Mouse (Mus musculus) spleen, postnatal 14 days (tissue): Measurements from ENCODE around the gene Ptgir.
"Not testable (repeated sequence)": the region's sequence is repeated elsewhere in the genome, so short reads cannot be mapped to it uniquely, and the experiment has no call there.

Experiments
- DNase-seq, 2 experiments: peaks; one replicate each; pipeline ENCODE4 v3.0.0; 2021 to 2022; ENCODE audit warnings: low spot score in 2 of 2

Gene Ptgir

DNA sequence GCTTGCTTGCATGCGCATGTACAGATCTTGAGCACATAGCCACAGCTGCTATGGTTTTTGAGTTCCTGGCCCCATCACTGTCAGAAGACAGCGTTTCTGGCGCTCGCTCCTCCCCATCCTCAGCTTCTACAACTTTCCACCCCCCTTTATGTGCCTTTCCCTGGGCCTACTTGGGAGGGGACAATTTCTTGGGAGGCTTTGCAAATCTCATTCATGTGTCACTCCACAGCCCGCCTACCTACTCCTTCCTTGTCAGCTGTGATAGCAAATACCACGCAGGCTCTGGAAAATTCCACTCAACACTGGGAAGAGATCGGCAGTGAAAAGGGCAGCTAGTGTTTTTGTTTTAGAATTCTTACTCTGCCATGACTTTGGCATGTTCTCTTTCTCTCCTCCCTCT, 34.0 kb downstream of the Ptgir start:
- DNase-seq = no peak

DNA sequence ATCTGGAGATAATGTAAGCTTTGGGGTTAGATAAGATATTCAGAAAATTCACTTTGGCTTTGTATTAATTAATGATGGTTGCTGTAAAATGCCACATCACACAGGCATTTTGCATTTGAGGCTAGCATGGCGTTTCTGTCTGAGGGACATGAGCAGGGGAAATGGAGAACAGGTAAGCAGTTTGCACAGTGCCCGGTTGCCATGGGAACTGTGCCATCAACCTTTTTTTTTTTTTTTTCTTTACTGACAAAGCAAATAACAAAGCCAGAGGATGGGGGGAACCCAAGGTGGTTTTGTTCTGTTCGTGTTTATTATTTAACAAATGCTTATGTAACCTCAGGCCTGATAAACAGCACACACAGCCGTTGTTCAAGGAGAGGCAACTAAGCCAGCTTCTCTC, 36.6 kb downstream of the Ptgir start:
- DNase-seq = no peak

DNA sequence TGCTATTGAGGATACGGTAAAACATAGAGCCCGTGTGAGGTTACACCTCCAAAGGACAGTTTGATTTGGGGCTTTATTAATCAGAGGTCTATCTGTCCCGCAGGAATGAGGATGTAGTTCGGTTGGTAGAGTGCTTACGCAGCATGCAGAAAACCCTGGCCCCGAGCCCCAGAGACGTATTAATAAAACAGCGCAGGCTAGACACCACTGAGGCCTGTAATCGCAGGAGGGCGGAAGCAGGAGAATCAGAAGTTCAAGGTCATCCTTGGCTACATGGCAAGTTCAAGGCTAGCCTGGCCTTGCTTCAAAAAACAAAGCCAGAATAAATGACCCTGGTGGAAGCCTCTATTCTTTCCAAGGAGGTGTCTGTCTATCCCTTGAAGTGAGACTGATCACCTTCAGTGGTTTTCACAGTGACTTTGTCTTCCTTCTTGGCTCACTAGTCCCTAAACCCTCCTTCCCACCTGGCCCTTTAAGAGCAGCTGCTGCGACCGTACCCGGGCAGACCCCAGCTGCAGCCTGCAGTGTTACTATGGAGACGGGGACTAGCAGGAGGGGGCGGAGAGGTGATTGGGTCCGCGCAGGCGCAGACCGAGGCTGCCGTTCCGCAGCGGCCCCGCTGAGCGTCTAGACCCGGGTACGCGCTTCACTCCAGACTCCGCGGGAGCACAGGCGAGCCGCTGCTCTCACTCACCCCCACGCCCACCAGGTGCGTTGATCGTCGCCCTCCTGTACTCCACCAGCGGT, 37.9 kb downstream of the Ptgir start, which contains the start of gene Pnmal2:
TSS of gene Pnmal2 (plus strand) at position 622 of the 747 bp plus-strand sequence.
- DNase-seq = peak; percentile 39 to 48

DNA sequence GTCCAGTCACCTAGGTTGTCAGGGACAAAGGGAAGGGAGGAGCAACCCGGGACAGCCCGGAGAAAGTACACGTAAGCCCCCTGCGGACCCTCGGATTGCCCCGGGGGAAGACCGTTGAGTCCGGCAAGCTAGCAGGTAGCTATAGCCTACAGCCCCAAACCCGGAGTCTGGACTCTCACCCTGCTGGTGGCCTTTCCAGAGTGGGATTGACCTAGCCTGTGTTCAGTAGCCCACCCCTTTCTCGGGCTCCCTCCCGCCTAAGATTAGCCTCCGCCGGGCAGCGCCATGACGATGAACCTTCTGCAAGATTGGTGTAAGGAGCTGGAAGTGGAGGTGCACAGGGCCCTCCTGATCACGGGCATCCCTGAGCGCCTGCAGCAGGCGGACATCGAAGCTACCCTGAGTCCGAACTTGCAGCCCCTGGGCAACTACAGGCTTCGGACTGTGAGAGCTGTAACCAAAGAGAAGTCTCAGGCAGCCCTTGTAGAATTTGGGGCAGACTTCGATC, 38.6 kb downstream of the Ptgir start:
- no peak for DNase-seq

DNA sequence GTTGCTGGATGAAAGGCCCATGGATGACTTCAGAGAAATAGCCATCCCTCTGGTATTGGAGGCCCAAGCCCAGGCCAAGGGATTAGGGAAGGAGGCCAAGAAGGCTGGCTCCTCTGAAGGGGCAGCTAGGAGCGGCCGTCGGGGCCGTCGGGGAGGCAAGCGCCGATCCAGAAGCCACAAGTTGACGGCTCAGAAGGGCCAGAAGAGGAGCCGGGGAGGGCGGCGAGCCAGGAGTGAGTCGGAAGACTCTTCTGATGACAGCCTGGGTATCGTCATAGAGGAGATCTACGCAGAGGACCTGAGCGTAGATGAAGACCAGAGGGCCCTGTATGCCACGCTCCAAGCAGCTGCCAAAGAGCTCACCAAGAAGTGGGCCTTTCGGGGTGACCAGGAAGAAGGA, 39.1 kb downstream of the Ptgir start:
- DNase-seq = no peak

DNA sequence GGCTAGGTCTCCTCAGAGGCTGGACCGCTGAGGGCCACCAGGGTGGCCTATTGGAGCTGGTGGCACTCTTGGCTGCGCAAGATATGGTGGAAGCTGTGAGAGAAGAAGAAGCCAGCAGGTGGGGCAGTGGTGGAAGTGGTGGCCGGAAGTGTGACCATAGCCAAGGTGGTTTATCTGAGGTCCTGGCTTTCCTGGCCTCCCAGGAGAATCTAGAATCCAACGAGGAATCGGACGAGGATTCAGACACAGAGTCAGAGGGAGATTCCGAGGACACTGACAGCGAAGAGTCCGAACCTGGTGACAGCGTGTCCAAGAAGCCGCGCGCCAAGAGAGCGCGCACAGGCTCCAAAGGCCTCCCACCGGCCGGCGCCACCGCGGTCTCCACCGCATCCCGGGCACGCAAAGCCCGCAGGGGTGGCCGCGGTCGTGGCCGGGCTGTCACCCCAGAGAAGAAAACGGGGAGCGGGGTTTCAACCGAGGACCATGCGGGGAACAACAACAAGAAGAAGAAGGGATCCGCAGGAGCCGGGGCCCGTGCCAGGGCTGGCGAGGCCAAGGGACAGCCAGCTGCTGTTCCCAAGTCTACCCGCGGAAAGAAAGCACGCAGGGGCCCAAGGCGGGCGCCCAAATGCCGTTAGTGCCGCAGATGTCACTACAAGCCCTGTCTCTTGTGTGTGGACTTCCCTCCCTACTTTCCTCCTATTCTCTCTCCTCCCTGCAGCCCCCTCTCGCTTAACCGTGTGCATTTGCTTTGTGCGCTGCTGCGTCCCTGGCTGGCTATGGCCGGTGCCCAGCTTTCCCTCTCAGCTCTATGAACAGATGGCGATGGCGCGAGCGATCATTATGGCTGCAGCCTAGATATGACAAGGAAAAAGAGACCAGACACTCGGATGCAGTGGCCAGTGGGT, 40.4 kb downstream of the Ptgir start:
- no peak for DNase-seq

DNA sequence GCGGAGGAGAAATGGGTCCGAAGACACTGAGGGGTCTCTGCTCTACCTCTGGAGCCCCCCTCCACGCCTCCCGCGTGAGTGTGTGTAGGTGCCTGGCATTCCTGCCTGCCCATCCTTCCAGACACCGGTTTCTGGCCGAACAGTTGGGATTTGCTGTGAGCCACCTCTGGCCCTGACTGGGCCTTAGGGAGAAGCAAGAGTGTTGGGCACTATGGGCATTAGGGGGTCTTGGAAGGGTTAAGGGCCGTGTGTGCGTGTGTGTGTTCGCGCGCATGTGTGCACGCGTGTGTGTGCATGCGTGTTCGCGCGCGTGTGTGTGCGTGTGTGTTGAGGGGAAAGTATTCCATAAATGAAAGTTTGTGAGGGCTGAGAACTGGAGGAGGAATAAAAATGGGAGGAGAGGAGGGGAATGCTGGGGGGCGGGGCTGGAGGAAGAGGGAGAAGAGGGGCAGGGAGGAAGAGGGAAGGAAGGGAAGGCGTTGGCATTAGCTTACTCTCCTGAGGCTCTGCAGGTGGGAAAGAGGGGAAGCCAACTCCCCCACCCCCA, 41.1 kb downstream of the Ptgir start:
- no peak for DNase-seq

DNA sequence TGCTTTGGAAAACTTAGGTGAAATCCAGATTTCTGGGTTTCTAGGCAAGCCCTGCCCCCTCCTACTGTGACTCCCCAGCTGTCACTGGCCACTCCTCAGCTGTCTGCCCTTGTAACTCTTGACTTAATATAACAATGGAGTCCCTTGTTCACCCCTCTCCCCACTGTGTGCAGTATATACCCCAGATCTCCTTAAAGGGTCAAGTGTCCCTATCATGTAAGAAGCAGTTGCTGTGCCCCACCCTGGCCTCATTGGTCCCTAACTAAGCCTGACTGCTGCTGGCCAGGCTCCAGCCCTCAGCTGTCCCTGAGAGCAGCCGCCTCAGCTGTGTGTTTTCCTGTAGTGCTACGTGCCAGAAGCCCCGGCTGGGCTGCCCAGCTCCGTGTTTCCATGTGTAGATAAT, 41.7 kb downstream of the Ptgir start:
- DNase-seq = no peak

DNA sequence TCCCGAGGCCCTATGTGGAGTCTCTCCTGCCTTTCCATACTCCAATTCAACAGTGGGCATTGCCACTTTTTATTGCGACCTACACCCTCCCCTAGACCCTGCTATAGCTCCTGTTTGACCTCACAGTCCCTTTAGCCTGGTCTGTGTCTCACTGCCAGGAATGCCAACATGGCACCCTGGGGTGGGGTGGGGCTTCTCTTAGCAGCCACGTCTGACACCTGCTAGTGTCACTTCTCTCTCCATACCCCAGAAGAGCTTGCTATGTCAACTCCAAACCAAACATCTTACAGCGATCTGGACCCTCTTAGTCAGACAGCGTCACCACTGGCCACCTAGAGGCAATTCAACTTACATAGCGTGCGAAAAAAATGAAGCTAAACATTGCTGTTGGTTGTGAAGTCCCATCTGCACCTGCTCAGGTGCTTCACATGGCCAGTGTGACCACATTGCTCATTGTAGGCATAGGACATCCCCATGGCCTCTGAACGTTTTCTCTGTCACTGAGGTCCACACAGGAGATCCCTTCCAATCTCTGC, 42.7 kb downstream of the Ptgir start:
- no peak for DNase-seq

DNA sequence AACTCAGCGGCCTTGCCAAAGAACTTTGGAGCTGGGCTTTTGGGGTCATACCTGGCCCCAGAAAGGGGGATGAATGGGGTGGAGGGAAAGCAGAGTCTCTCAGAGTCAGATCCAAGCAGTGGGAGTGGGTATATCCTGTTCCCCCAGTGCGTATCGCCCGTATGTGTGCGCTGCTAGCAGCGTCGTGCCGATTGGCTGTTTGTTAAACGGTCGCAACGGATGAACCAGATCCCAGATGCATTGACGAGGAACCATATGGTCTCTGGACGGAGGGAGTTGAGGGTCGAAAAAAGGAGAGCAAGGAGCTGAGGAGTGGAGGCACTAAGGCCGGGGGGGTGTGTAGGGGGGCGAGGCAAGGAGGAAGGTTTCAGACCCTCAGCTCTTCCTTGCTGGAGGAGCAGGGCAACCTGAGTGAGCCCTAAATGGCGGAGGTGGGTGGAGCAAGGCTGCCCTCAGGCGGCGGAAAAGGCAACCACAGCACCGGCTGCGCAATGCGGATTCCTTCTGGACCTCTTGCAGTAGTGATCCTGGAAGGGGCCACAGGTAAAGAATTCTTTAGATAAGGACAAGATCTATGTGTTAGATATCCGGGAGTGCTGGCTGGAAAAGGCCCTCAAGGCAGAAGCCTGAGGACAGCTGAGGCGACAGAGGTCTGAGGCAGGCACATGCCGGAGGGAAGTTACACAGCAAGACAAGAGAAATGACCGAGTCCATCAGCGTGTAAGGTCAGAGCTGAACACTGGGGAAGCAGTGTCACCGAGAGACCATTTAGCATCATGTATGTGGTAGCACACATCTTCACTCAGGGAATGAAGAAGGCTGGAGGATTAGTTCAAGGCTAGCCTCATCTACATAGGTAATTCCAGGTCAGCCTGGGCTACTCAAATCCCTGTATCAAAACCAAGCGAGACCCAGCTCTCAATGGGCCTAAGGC, 43.9 kb downstream of the Ptgir start:
- peak; percentile 35 to 57 for DNase-seq

DNA sequence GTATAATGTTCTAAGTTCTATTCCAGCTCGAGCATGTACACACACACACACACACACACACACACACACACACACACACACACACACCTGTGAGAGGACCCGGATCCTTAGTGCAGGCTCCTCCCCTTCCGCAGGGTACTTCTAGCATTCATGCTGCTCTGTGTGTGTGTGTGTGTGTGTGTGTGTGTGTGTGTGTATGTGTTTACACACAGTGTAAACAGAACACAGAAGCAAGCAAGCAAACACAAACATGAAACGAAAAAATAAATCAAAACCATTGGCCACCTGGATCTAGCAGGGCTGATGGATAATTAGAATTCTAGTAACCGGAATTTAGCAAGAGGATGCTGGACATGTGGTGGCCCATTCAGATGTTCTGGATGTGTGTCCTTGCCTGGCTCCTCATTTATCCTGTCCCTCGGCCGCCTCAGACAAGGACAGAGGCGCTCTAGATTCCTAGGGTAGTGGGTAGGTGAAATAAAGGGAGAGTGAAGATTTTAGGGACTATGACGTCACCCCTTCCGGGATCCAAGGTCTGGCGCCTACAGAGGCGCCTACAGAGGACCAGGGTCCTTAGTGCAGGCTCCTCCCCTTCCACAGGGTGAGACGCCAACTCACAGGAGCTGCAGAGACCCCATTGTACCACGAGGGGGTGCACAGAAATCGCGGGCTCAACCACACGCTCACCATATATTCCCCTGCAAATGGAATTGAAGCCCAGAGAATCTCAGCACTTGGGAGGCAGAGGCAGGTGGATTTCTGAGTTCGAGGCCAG, 44.8 kb downstream of the Ptgir start:
- peak; percentile 50 to 61 for DNase-seq

DNA sequence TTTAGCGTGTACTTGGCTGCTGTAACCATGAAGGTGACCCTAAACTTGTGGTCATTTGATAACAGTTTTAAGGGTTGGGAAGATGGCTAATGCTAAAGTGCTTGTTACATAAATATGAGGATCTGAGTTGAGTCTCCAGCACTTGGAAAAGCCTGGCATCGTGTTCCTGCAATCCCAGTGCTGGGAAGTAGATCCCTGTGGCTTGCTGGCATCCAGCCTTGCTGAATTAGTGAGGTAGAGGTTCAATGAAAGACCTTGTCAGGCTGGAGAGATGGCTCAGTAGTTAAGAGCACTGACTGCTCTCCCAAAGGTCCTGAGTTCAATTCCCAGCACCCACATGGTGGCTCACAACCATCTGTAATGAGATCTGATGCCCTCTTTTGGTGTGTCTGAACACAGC, 47.5 kb downstream of the Ptgir start:
- not testable (repeated sequence) for DNase-seq

DNA sequence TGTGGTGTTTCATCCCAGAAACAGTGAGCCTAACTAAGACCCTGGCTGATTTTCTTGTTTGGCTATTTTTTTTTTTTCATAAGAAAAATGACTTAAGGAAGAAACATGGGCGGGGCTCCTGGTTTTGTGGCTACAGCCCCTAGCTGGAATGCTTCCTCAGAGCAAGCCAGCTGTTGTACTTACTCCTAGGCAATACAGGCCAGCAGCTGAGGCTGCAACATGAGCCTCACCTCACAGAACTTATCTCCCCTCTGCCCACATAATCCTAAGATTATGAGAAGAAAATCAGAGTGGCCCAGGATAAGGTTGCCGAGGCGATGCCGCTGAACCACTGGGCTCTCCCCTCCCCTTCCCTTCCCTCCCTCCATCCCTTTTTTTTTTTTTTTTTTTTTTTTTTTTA, 49.4 kb downstream of the Ptgir start:
- no peak for DNase-seq

DNA sequence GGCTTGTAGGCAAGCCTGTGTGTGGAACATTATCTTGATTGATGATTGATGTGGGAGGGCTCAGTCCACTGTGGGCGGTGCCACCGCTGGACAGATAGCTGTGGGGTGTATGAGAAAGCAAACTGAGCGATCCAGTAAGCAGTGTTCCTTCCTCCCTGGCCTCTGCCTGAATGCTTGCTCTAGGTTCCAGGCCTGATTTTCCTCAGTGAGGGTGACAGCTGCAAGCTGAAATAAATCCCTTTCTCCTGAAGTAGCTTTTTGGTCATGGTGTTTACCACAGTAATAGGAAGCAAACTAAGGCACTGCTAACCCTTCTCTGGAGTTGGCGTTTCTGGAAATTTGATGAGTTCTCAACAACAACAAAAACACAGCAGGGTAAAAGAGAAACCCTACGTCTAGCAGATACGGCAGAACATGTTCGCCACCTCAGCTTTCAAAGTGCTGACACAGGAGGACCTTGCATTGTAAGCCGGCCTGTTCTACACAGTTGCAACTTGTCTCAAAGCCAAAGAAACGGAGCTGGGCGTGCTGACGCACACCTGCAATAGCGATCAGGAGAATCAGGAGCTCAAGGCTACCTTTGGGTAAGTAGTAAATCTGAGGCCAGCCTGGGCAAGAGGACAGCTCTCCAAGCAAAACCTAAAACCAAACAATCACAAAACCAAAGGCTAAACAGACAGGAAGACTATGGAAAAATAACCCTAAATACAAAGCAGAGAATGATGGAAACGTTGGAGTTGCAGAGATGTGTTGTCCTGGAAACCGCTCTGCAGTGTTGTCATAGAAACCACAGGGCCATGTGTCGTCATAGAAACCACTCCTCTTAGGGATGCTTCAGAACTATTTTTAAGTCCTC, 50.3 kb downstream of the Ptgir start:
- DNase-seq = no peak

DNA sequence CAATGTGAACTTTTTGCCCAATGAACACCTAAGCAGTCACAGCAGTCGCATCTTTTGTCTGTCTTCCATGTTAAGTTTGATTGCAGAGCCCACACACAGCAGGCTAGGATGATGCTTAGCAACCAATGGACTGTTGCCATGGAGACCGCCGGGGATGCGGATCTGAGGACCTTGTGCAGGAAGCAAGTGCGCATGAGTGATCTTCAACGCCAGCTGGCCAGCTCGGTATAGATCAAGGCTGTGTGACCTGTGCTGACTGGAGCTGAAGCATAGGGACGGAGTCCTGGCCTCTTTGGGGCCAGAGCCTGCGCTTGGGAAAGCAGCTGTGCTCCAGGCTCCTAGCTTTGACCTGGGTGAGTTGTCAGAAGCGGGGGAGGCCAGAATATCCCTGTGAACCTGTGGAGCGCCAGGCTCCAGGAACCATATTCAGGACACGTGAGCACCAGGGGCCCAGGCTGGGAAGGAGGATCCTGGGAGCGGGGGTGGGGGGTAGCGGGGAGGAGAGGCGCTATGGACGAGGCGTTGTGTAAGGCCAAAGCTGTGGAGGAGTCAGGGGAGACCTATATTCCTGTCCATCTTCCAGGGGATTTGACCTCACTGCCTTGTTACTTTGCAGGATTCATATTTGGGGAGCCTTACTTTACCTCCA, 53.4 kb downstream of the Ptgir start, which contains the start of gene Pnmal1:
TSS of gene Pnmal1 (plus strand) at position 141 of the 649 bp plus-strand sequence.
- no peak for DNase-seq
